Mouse (Mus musculus) testis, adult 2 months (tissue): Measurements from ENCODE around the gene Hist1h4h. TPM values are rescaled to one million over a fixed set of nuclear protein-coding genes. Genes with fewer than 3 reads are reported as not detected.
A peak's percentile ranks its signal among the peaks of the same experiment; 100 is the strongest.
"Not testable (repeated sequence)": the region's sequence is repeated elsewhere in the genome, so short reads cannot be mapped to it uniquely, and the experiment has no call there.

Source experiments
- H3K27ac ChIP-seq: fragments of 200-500 bp; 2 replicates; pipeline ENCODE4 v1.5.1; 2012; ENCODE audit warnings: low read depth, low read length; ENCODE audit not compliant: control insufficient read depth, insufficient read depth
- H3K27me3 ChIP-seq: fragments of 200-500 bp; 2 replicates; pipeline ENCODE4 v1.6.1; 2012; ENCODE audit warnings: mild to moderate bottlenecking, low read length, moderate library complexity; ENCODE audit not compliant: control insufficient read depth, insufficient read depth
- H3K36me3 ChIP-seq: fragments of 200-500 bp; 2 replicates; pipeline ENCODE4 v1.6.1; 2012; ENCODE audit warnings: mild to moderate bottlenecking, low read length; ENCODE audit not compliant: control insufficient read depth, insufficient read depth
- H3K4me1 ChIP-seq: fragments of 200-500 bp; 2 replicates; pipeline ENCODE4 v1.6.1; 2012; ENCODE audit warnings: low read length; ENCODE audit not compliant: control insufficient read depth, insufficient read depth
- H3K4me3 ChIP-seq: fragments of 200-500 bp; 2 replicates; pipeline ENCODE4 v1.5.1; 2012; ENCODE audit warnings: low read depth, mild to moderate bottlenecking, low read length, moderate library complexity, mixed read lengths; ENCODE audit not compliant: control insufficient read depth
- CTCF ChIP-seq: fragments of 200-500 bp; IDR thresholded peaks from 2 replicates; pipeline ENCODE4 v1.5.1; 2012; ENCODE audit warnings: low read depth, mild to moderate bottlenecking, inconsistent platforms, low read length, moderate library complexity; ENCODE audit not compliant: control insufficient read depth, insufficient read depth, insufficient replicate concordance
- POLR2A ChIP-seq: fragments of 200-500 bp; IDR thresholded peaks from 2 replicates; pipeline ENCODE4 v1.6.1; 2012; ENCODE audit warnings: low read depth, mild to moderate bottlenecking, inconsistent platforms, low read length, moderate library complexity; ENCODE audit not compliant: control insufficient read depth
- polyA plus RNA-seq: library from polyadenylated mRNA; depleted of rRNA; stranded (reverse); fragments of >200 nt; gene quantifications from 2 replicates; pipeline ENCODE4 v1.2.3, GENCODE M21; 2012

Gene Hist1h4h
- polyA plus RNA-seq, 1 experiment, result 13.2 TPM

GRCm38 (mm10) chr13:23543965-23544786 lies 13.3 kb downstream of the Hist1h4h start, which contains the start of gene Hist1h3f:
Gene Hist1h3f (plus strand): TSS chr13:23544052.
- TF ChIP-seq POLR2A (peak; percentile 70; the same call in 1 of the 2 replicates), CTCF (no peak)
- no peak within 1 kb of the TSS for H3K27ac ChIP-seq
- no peaks in the 10 kb centered on the region for H3K36me3 ChIP-seq
- H3K27me3 ChIP-seq, result no peaks in the 10 kb centered on the region
- H3K4me1 ChIP-seq, result peaks cover 3% of the 10 kb centered on the region
- peak within 1 kb of the TSS; percentile 60 for H3K4me3 ChIP-seq

- not testable (repeated sequence) for H3K27ac ChIP-seq, H3K27me3 ChIP-seq, H3K4me3 ChIP-seq, H3K4me1 ChIP-seq, H3K36me3 ChIP-seq
Observed at GRCm38 (mm10) chr13:23544787-23545120, 13.9 kb downstream of the Hist1h4h start.

GRCm38 (mm10) chr13:23546694-23547093 lies 15.8 kb downstream of the Hist1h4h start:
- Histone ChIP-seq H3K4me1 (peaks cover 6% of the 10 kb centered on the region), H3K27me3 (no peaks in the 10 kb centered on the region), H3K36me3 (no peaks in the 10 kb centered on the region), H3K27ac (no peak overlapping the region), H3K4me3 (no peak overlapping the region)
- TF ChIP-seq CTCF (no peak), POLR2A (no peak)

GRCm38 (mm10) chr13:23550761-23551145 lies 19.9 kb downstream of the Hist1h4h start:
- no peaks in the 10 kb centered on the region for H3K36me3 ChIP-seq

GRCm38 (mm10) chr13:23551146-23551834 lies 20.4 kb downstream of the Hist1h4h start, which contains the start of gene Hist1h4f:
Gene Hist1h4f (minus strand): TSS chr13:23551648.
- not testable (repeated sequence) for H3K4me1 ChIP-seq, H3K36me3 ChIP-seq, H3K27me3 ChIP-seq
- peak within 1 kb of the TSS; percentile 66 for H3K4me3 ChIP-seq
- peak within 1 kb of the TSS; percentile 36; the same call in 1 of the 2 replicates for H3K27ac ChIP-seq
- TF ChIP-seq POLR2A, result peak; percentile 51; the same call in 1 of the 2 replicates

More at GRCm38 (mm10) chr13:23550761-23551145, 19.9 kb downstream of the Hist1h4h start:
- Histone ChIP-seq H3K4me1 (peaks cover 3% of the 10 kb centered on the region), H3K27me3 (no peaks in the 10 kb centered on the region), H3K27ac (no peak overlapping the region; the same call in 1 of the 2 replicates), H3K4me3 (no peak overlapping the region)
- TF ChIP-seq POLR2A (no peak), CTCF (no peak)

- Histone ChIP-seq H3K27me3 (no peaks in the 10 kb centered on the region), H3K36me3 (no peaks in the 10 kb centered on the region), H3K27ac (no peak overlapping the region), H3K4me1 (peaks cover 3% of the 10 kb centered on the region), H3K4me3 (no peak overlapping the region)
- no peak for TF ChIP-seq POLR2A
- no peak for TF ChIP-seq CTCF
Observed at GRCm38 (mm10) chr13:23551931-23552914, 21.4 kb downstream of the Hist1h4h start.

GRCm38 (mm10) chr13:23552962-23553361 lies 22.1 kb downstream of the Hist1h4h start, which contains the start of gene Hist1h1d:
Gene Hist1h1d (plus strand): TSS chr13:23553262.
- Histone ChIP-seq H3K36me3 (no peaks in the 10 kb centered on the region), H3K27ac (no peak within 1 kb of the TSS), H3K27me3 (no peaks in the 10 kb centered on the region), H3K4me1 (peaks cover 3% of the 10 kb centered on the region), H3K4me3 (no peak within 1 kb of the TSS)
- no peak for TF ChIP-seq CTCF
- TF ChIP-seq POLR2A, result no peak
